9 mouse cellular contexts compared by ENCODE assay signal in genomic region chr11:87568255-87568953, GRCm38 (mm10). TPM values are rescaled to one million over a fixed set of nuclear protein-coding genes. Genes with fewer than 3 reads are reported as not detected.
A peak's percentile ranks its signal among the peaks of the same experiment; 100 is the strongest.
DNase-seq lines count a peak whose midpoint lies in the region; ATAC-seq and TF ChIP-seq lines count a peak whose summit lies in the region.
"Had no signal": no experiment of that assay in that cellular context is flagged by ENCODE, and none has a peak within 500 bp of the region (broad histone marks: within the 10 kb centered on the region; RNA-seq: fewer than 3 reads in every experiment).

Sept4 (plus strand) TSS chr11:87568903.

- H3K9me3 ChIP-seq in heart, postnatal 0 days (replicated peaks; ENCODE audit: control insufficient read depth, low read length): no peaks in the 10 kb centered on the region
- no peaks in the 10 kb centered on the region for H3K9me3 ChIP-seq in stomach, embryonic 16.5 days (replicated peaks; ENCODE audit: control insufficient read depth, low read length)

- H3K4me3 ChIP-seq in layer of hippocampus, adult 2 months: no peak within 1 kb of the TSS
- H3K4me3 ChIP-seq in brown adipose tissue, adult 24 weeks (ENCODE audit: insufficient read depth, low read depth, low read length): no peak within 1 kb of the TSS
- no peak within 1 kb of the TSS for H3K4me3 ChIP-seq in heart, postnatal 0 days (ENCODE audit: low read depth, low read length)
- no peak within 1 kb of the TSS for H3K4me3 ChIP-seq in stomach, embryonic 16.5 days (replicated peaks; ENCODE audit: low read length)
- H3K4me3 ChIP-seq: megakaryocyte, embryonic 14.5 days had no signal

- H3K27ac ChIP-seq in layer of hippocampus, adult 2 months: no peak within 1 kb of the TSS
- peak within 1 kb of the TSS; percentile 99 for H3K27ac ChIP-seq in brown adipose tissue, adult 24 weeks (replicated peaks; ENCODE audit: low read depth, low read length)
- no peak within 1 kb of the TSS for H3K27ac ChIP-seq in heart, postnatal 0 days (ENCODE audit: low read depth)
- H3K27ac ChIP-seq in stomach, embryonic 16.5 days (ENCODE audit: low read length): no peak within 1 kb of the TSS

- peaks cover 41% of the 10 kb centered on the region for H3K4me1 ChIP-seq in brown adipose tissue, adult 24 weeks (ENCODE audit: control insufficient read depth, insufficient read depth, insufficient read length, low read length)
- H3K4me1 ChIP-seq in heart, postnatal 0 days (ENCODE audit: control insufficient read depth, insufficient read depth): peaks cover 34% of the 10 kb centered on the region
- H3K4me1 ChIP-seq in stomach, embryonic 16.5 days (ENCODE audit: control insufficient read depth, insufficient read depth, low read length): no peaks in the 10 kb centered on the region

- H3K9ac ChIP-seq in heart, postnatal 0 days (replicated peaks; ENCODE audit: low read depth, low read length): no peak within 1 kb of the TSS
- no peak within 1 kb of the TSS for H3K9ac ChIP-seq in stomach, embryonic 16.5 days (ENCODE audit: low read length)

- no peaks in the 10 kb centered on the region for H3K27me3 ChIP-seq in heart, postnatal 0 days (ENCODE audit: control insufficient read depth, insufficient read depth, low read length)
- H3K27me3 ChIP-seq in stomach, embryonic 16.5 days (ENCODE audit: control insufficient read depth, insufficient read depth, low read length): no peaks in the 10 kb centered on the region

- no peak for TF ChIP-seq CTCF in layer of hippocampus, adult 2 months (conservative IDR thresholded peaks at IDR 0.05)
- no peak for TF ChIP-seq CTCF in heart, postnatal 0 days (IDR thresholded peaks at IDR 0.05; ENCODE audit: low read depth)

- ATAC-seq in heart, postnatal 0 days (ENCODE audit: insufficient read depth, low read depth): no peak
- no peak for ATAC-seq in stomach, embryonic 16.5 days (ENCODE audit: insufficient read depth, low FRiP score)

- TF ChIP-seq EP300 in heart, postnatal 0 days (IDR thresholded peaks at IDR 0.05; ENCODE audit: low read depth): no peak

- intact Hi-C loops in left cerebral cortex, postnatal 25 days (cut with DNase I): no loop called here

- no peak within 1 kb of the TSS for H3K4me2 ChIP-seq in heart, postnatal 0 days (ENCODE audit: low read depth, low read length)
- no peak within 1 kb of the TSS for H3K4me2 ChIP-seq in stomach, embryonic 16.5 days (ENCODE audit: low read depth, low read length)

- no peaks in the 10 kb centered on the region for H3K36me3 ChIP-seq in heart, postnatal 0 days (replicated peaks; ENCODE audit: control insufficient read depth, insufficient read depth, low read length)
- no peaks in the 10 kb centered on the region for H3K36me3 ChIP-seq in stomach, embryonic 16.5 days (ENCODE audit: control insufficient read depth, insufficient read depth, low read length)

- DNase-seq in layer of hippocampus, adult 2 months (ENCODE audit: low spot score in 2 of 2): no peak
- DNase-seq in layer of hippocampus, adult 9-11 months: no peak
- DNase-seq in heart, postnatal 0 days (ENCODE audit: low spot score): no peak
- peak in 1 of 2 experiments; percentile 51 for DNase-seq in left cerebral cortex, postnatal 25 days (ENCODE audit: low spot score in 2 of 2)
- DNase-seq in ovary, postnatal 36 days (ENCODE audit: low spot score): no peak
- DNase-seq in spleen, postnatal 36 days (ENCODE audit: low spot score in 2 of 2): no peak

- WGBS in heart, postnatal 0 days: 71% methylated on average over 7 of the region's 7 CpGs
- WGBS in stomach, embryonic 16.5 days: 70% methylated on average over 7 of the region's 7 CpGs

RNA-seq across cellular contexts. Expression of gene Sept4, which starts in this region (rescaled TPM):
- 100 to 1,000 TPM; 139 to 159 TPM for total RNA-seq in layer of hippocampus, adult 2 months (2021)
- polyA plus RNA-seq in brown adipose tissue, adult 24 weeks (2012; ENCODE audit: insufficient read depth, insufficient read length, missing spikeins): 19.7 and 35.0 TPM in 2 replicates
- total RNA-seq in heart, postnatal 0 days (2014; rRNA removed; ENCODE audit: low replicate concordance): 13.9 and 20.6 TPM in 2 replicates
- 47.8 and 49.1 TPM in 2 replicates for polyA plus RNA-seq in heart, postnatal 0 days (2015; fragmentation: Nextera tagmentation; extraction: Ambion mirVana)
- 100 to 1,000 TPM; 135 to 151 TPM for total RNA-seq in left cerebral cortex, postnatal 25 days (2021)
- 25.1 and 26.7 TPM in 2 replicates for polyA plus RNA-seq in stomach, embryonic 16.5 days (2015; fragmentation: Nextera tagmentation; extraction: Ambion mirVana)
